Mouse (Mus musculus) erythroblast, embryonic 14.5 days (primary cell): ENCODE data around the gene Ugt1a7c. TPM values are rescaled to one million over a fixed set of nuclear protein-coding genes. Genes with fewer than 3 reads are reported as not detected.
"Not testable (repeated sequence)": the region's sequence is repeated elsewhere in the genome, so short reads cannot be mapped to it uniquely, and the experiment has no call there.

Experiments
- H3K27me3 ChIP-seq: 2 replicates; pipeline ENCODE4 v1.6.1; 2012; ENCODE audit warnings: inconsistent platforms; ENCODE audit not compliant: control insufficient read depth
- H3K36me3 ChIP-seq: 2 replicates; pipeline ENCODE4 v1.6.1; 2012; ENCODE audit warnings: mild to moderate bottlenecking, inconsistent platforms; ENCODE audit not compliant: control insufficient read depth
- H3K4me1 ChIP-seq: 2 replicates; pipeline ENCODE4 v1.6.1; 2012; ENCODE audit warnings: inconsistent platforms; ENCODE audit not compliant: control insufficient read depth
- H3K4me3 ChIP-seq: replicated peaks from 2 replicates; pipeline ENCODE3; 2012; ENCODE audit warnings: moderate library complexity, mild to moderate bottlenecking, inconsistent platforms
- H3K9me3 ChIP-seq: 2 replicates; pipeline ENCODE4 v1.6.1; 2012; ENCODE audit warnings: low read length, inconsistent platforms, mixed read lengths; ENCODE audit not compliant: control insufficient read depth
- GATA1 ChIP-seq: IDR thresholded peaks from 2 replicates; pipeline ENCODE4 v1.6.1; 2012; ENCODE audit warnings: low read length, inconsistent platforms, mixed read lengths
- TAL1 ChIP-seq: IDR thresholded peaks from 3 replicates; pipeline ENCODE4 v1.6.1; 2012; ENCODE audit warnings: low read length, inconsistent platforms, mixed read lengths
- polyA plus RNA-seq: library from polyadenylated mRNA; stranded (reverse); fragments of >175 nt; gene quantifications from 2 replicates; pipeline ENCODE4 v1.2.3, GENCODE M21; 2012

The Ugt1a7c gene
- polyA plus RNA-seq, 1 experiment, result 0.06 TPM

DNA sequence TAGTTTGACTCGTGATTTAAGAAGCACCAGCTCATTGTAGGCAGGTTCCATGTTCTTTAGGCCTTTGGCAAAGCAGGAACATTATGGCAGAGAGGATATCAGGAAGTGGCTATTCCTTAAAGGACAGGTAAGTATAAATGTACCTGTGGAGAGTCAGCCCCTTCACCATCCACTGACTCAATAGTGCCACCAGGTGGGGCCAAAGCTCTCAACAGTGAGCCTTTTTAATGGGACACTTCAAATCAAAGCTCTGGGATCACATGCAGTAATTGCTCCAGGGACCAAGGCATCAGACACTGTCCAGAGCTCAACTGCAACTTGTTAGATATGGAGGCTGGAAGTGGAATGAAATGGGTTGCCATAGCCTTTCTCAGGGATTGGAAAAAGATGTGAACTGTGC is 26.7 kb downstream of the Ugt1a7c start:
- H3K36me3 ChIP-seq, H3K4me3 ChIP-seq, H3K27me3 ChIP-seq, H3K4me1 ChIP-seq, H3K9me3 ChIP-seq: not testable (repeated sequence)

DNA sequence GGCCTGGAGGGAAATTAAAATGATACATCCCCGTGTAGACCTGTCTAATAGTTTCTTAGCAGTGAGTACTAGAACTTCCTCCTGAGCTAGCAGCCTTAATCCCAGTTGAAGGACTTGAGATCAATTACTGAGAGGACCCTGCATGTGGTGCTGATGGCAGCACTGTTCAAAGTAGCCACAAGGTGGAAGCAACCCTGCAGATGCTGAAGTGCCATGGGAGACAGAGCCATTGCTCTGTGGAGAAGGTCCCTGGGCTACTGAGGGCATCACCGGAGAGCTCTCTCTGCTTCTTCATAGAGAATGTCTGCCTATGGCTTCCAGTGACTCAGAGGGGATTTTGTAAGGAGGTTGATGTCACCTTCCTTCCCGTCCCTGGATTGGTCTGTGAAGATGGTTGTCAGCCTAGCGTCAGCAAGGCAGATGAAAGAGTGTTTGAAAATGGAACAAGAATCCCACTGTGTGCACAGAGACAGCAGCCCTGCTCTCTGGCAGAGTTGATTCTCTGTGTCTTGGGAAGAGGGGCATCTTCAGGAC is 31.0 kb downstream of the Ugt1a7c start:
- not testable (repeated sequence) for H3K4me3 ChIP-seq, H3K27me3 ChIP-seq, H3K9me3 ChIP-seq, H3K4me1 ChIP-seq, H3K36me3 ChIP-seq

GRCm38 (mm10) chr1:88129091-88129490 is 34.2 kb downstream of the Ugt1a7c start:
- H3K4me1 ChIP-seq, H3K36me3 ChIP-seq, H3K9me3 ChIP-seq, H3K27me3 ChIP-seq, H3K4me3 ChIP-seq: not testable (repeated sequence)

DNA sequence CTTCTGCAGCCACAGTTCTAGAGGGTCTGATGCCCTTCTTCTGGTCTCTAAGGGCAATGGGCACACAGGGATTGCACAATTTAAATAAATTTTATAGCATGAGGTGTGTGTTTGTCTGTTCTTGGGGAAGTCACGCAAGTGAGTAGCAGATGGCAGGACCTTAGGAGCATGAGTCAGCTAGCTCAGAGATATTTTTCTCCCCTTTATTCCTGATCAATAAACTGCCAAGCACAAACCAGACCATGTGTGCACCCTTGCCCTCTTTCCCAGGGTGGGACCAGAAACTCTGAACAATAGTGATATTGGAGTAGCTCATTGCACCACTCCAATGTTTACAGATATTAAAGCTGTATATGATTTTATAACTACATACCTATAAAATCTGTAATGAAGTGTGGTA is 35.4 kb downstream of the Ugt1a7c start:
- H3K36me3 ChIP-seq, H3K4me1 ChIP-seq, H3K4me3 ChIP-seq, H3K27me3 ChIP-seq, H3K9me3 ChIP-seq: not testable (repeated sequence)

DNA sequence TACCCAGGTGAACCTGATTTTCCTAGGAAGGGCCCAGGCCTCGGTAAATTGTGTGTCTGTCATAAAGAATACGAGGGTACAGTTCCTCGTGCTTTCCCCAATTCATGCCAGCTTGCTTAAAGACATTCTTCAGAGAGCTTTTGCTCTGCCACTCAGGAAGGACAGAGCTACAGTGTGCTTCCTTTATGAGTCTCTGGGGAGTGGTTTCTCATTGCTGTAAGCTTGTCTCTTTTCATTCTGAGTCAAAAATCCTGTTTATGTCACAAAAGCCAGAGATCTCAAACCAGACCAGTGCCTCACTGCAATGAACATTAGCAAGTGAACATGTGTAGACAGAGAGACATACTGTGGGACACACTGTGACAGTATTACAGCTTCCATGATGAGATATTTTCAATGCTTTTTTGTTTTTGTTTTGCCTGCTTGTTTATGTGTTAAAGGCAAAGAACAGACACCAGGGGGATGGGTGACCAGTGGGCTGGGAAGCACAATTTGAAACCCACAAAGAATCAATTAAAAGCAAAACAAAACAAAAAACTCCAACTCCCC is 39.1 kb downstream of the Ugt1a7c start:
- TF ChIP-seq GATA1 (no peak), TAL1 (no peak)
- no peaks in the 10 kb centered on the region for H3K4me1 ChIP-seq
- no peak overlapping the region for H3K4me3 ChIP-seq
- H3K36me3 ChIP-seq, result no peaks in the 10 kb centered on the region
- no peaks in the 10 kb centered on the region for H3K9me3 ChIP-seq
- no peaks in the 10 kb centered on the region for H3K27me3 ChIP-seq

DNA sequence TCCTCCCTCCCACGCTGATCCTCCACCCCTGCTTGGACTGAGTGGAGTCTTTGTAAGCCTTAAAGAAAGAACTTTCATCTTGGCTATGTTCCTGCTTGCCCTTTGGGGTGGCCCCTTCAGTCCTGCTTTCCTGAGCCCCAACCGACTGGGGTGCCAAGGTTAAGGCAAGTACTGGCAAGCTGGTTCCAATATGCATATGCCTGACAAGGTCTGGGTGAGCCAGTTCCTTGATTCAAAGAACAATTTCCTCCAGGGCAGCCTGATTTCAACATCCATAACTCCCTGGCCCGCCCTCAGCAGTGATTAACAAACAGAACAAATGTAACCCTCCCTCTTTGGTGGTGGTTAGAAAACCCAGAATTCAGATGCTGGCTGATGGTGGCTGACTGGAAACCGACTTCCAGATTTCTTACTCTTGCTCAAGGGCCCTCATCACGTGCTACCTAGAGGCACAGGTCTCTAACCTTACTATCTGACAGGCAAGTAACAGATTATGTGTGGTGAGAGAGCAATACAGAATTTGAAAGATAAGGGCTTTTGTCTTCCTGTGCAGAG is 39.7 kb downstream of the Ugt1a7c start, which contains the start of gene Ugt1a6a:
Gene Ugt1a6a (plus strand): TSS at position 353 of the 555 bp plus-strand sequence.
- H3K36me3 ChIP-seq, H3K9me3 ChIP-seq, H3K4me1 ChIP-seq, H3K27me3 ChIP-seq, H3K4me3 ChIP-seq: not testable (repeated sequence)

GRCm38 (mm10) chr1:88135229-88135904 is 40.5 kb downstream of the Ugt1a7c start:
- not testable (repeated sequence) for H3K4me3 ChIP-seq, H3K36me3 ChIP-seq, H3K9me3 ChIP-seq, H3K27me3 ChIP-seq, H3K4me1 ChIP-seq

- peaks cover 2% of the 10 kb centered on the region for H3K4me1 ChIP-seq
Measured at GRCm38 (mm10) chr1:88136646-88137045, 41.8 kb downstream of the Ugt1a7c start.

DNA sequence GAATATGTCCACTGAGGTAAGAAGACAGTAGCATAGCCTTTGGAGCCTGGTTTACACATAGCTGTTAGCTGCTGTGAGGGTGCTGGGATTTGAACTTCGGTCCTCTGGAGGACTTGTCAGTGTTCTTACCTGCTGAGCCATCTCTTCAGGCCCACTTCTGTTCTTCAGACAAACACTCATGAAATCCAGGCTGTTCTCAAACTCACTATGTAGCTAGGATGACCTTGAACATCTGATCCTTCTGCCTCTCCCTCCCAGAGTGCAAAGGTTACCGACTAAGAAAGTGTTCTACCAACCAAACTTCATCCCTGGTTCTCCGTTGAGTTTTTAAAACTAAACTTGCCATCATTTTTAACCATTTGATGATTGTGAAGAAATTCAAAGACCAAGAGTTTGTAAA is 42.4 kb downstream of the Ugt1a7c start:
- TF ChIP-seq GATA1, result no peak
- no peak for TF ChIP-seq TAL1
- Histone ChIP-seq H3K36me3 (no peaks in the 10 kb centered on the region), H3K4me3 (no peak overlapping the region), H3K4me1 (peaks cover 2% of the 10 kb centered on the region), H3K27me3 (no peaks in the 10 kb centered on the region), H3K9me3 (no peaks in the 10 kb centered on the region)

More at GRCm38 (mm10) chr1:88136646-88137045, 41.8 kb downstream of the Ugt1a7c start:
- Histone ChIP-seq H3K4me3 (no peak overlapping the region), H3K9me3 (no peaks in the 10 kb centered on the region), H3K36me3 (no peaks in the 10 kb centered on the region), H3K27me3 (no peaks in the 10 kb centered on the region)
- TF ChIP-seq GATA1 (no peak), TAL1 (no peak)

GRCm38 (mm10) chr1:88138145-88138544 is 43.3 kb downstream of the Ugt1a7c start:
- TF ChIP-seq GATA1 (no peak), TAL1 (no peak)
- H3K4me1 ChIP-seq, result peaks cover 2% of the 10 kb centered on the region
- H3K27me3 ChIP-seq, result no peaks in the 10 kb centered on the region
- H3K36me3 ChIP-seq, result no peaks in the 10 kb centered on the region
- H3K4me3 ChIP-seq, result no peak overlapping the region
- H3K9me3 ChIP-seq, result no peaks in the 10 kb centered on the region

DNA sequence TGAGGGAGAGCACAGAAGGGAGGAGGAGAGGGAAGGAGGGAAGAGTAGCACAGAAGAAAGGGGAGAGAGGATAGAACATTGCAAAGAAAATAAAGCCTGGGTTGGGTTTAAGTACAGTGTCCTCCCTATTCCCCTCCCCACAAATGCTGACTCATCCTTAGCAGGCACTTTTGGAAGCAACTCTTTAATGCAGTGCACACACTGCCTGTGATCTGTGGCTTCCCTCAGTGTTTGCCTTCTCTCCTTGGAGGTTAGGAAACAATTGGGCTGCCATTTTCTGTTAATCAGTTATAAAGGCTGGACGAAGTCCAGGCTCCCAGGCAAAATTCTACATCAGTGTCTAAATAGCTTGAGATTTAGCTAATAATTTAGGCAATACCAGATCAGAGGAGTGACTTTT is 45.6 kb downstream of the Ugt1a7c start:
- not testable (repeated sequence) for H3K9me3 ChIP-seq, H3K4me1 ChIP-seq, H3K4me3 ChIP-seq, H3K27me3 ChIP-seq, H3K36me3 ChIP-seq

DNA sequence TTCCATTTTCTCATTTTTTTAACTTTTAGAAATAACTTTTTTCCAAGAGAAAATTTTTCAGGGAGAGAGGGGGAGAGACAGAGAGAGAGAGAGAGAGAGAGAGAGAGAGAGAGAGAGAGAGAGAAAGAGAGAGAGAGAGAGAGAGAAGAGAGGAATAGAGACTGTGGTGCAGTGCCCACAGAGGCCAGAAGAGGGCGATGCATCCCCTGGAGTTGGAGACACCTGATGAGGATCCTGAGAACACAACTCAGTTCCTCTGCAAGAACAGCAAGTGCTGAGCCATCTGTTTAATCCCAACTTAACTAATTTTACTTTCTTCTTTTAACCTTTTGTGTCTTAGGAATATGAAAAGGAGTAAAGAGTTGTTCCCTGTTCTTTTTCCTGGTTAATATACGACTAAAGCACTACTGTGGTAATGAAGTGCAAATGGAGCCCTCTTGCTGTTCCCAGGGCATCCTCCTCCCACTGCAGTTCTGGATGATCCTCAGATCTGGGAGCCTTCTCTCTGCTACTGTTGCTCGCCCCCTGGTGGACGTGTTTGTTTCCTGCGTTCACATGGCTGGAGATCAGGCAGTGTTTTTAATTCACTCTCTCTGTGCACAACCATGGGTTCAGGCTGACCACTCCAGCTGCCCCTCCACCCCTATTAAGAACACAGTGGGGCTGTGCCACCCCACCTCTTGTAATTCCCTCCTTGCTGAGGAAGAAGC is 49.3 kb downstream of the Ugt1a7c start:
- H3K4me3 ChIP-seq, H3K4me1 ChIP-seq, H3K36me3 ChIP-seq, H3K9me3 ChIP-seq, H3K27me3 ChIP-seq: not testable (repeated sequence)

DNA sequence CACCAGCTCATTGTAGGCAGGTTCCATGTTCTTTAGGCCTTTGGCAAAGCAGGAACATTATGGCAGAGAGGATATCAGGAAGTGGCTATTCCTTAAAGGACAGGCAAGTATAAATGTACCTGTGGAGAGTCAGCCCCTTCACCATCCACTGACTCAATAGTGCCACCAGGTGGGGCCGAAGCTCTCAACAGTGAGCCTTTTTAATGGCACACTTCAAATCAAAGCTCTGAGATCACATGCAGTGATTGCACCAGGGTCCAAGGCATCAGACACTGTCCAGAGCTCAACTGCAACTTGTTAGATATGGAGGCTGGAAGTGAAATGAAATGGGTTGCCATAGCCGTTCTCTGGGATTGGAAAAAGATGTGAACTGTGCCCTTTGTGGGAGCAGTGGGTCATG is 50.4 kb downstream of the Ugt1a7c start:
- not testable (repeated sequence) for H3K4me3 ChIP-seq, H3K27me3 ChIP-seq, H3K9me3 ChIP-seq, H3K4me1 ChIP-seq, H3K36me3 ChIP-seq
